Comparison of ENCODE assay signal across 10 mouse cellular contexts in genomic region chr15:96593457-96593856, GRCm38 (mm10). TPM values are rescaled to one million over a fixed set of nuclear protein-coding genes. Genes with fewer than 3 reads are reported as not detected.
DNase-seq lines count a peak whose midpoint lies in the region; ATAC-seq lines count a peak whose summit lies in the region.
"Had no signal": no experiment of that assay in that cellular context is flagged by ENCODE, and none has a peak within 500 bp of the region (broad histone marks: within the 10 kb centered on the region; RNA-seq: fewer than 3 reads in every experiment).

No protein-coding gene starts in this region.

- peaks cover 19% of the 10 kb centered on the region for H3K4me1 ChIP-seq in embryonic facial prominence, embryonic 12.5 days
- peaks cover 16% of the 10 kb centered on the region for H3K4me1 ChIP-seq in embryonic facial prominence, embryonic 10.5 days
- peaks cover 12% of the 10 kb centered on the region for H3K4me1 ChIP-seq in lung, embryonic 16.5 days (replicated peaks; ENCODE audit: control insufficient read depth, insufficient read depth, low read length)
- peaks cover 20% of the 10 kb centered on the region for H3K4me1 ChIP-seq in limb, embryonic 15.5 days

- peak overlapping the region; percentile 77 for H3K27ac ChIP-seq in embryonic facial prominence, embryonic 12.5 days
- no peak overlapping the region for H3K27ac ChIP-seq in embryonic facial prominence, embryonic 10.5 days (replicated peaks)
- peak overlapping the region; percentile 64 for H3K27ac ChIP-seq in lung, embryonic 16.5 days (ENCODE audit: low read length)
- peak overlapping the region; percentile 40; the same call in 1 of the 2 replicates for H3K27ac ChIP-seq in limb, embryonic 15.5 days

- no peak overlapping the region for H3K9ac ChIP-seq in embryonic facial prominence, embryonic 12.5 days
- 0 out of 2 replicates have a peak overlapping the region, but pooled peaks have one; percentile 14 for H3K9ac ChIP-seq in lung, embryonic 16.5 days (ENCODE audit: low read length)
- H3K9ac ChIP-seq in limb, embryonic 15.5 days = no peak overlapping the region

- H3K9me3 ChIP-seq in embryonic facial prominence, embryonic 12.5 days = no peaks in the 10 kb centered on the region
- no peaks in the 10 kb centered on the region for H3K9me3 ChIP-seq in embryonic facial prominence, embryonic 10.5 days
- no peaks in the 10 kb centered on the region for H3K9me3 ChIP-seq in lung, embryonic 16.5 days (ENCODE audit: control insufficient read depth, low read length)
- no peaks in the 10 kb centered on the region for H3K9me3 ChIP-seq in limb, embryonic 15.5 days

- no peak for ATAC-seq in embryonic facial prominence, embryonic 12.5 days (ENCODE audit: insufficient number of reproducible peaks, insufficient read depth, low FRiP score, low TSS enrichment)
- peak; percentile 34; the same call in 1 of the 2 replicates for ATAC-seq in lung, embryonic 16.5 days (ENCODE audit: low read depth)
- peak; percentile 16; the same call in 1 of the 2 replicates for ATAC-seq in common myeloid progenitor, adult 5-6 weeks (replicated peaks; ENCODE audit: low read depth, poor library complexity, severe bottlenecking)
- no peak for ATAC-seq in limb, embryonic 15.5 days (ENCODE audit: insufficient number of reproducible peaks, low FRiP score, low TSS enrichment, low read depth)

- 58% methylated on average over 6 of the region's 6 CpGs for WGBS in embryonic facial prominence, embryonic 12.5 days
- 74% methylated on average over 6 of the region's 6 CpGs for WGBS in embryonic facial prominence, embryonic 10.5 days
- 55% methylated on average over 6 of the region's 6 CpGs for WGBS in lung, embryonic 16.5 days
- WGBS in limb, embryonic 15.5 days = 35% methylated on average over 6 of the region's 6 CpGs

- no peaks in the 10 kb centered on the region for H3K27me3 ChIP-seq in embryonic facial prominence, embryonic 12.5 days
- H3K27me3 ChIP-seq in embryonic facial prominence, embryonic 10.5 days (replicated peaks; ENCODE audit: low read depth, poor library complexity, severe bottlenecking) = no peaks in the 10 kb centered on the region
- no peaks in the 10 kb centered on the region for H3K27me3 ChIP-seq in lung, embryonic 16.5 days (ENCODE audit: control insufficient read depth, insufficient read depth, low read depth, low read length)
- H3K27me3 ChIP-seq in limb, embryonic 15.5 days = no peaks in the 10 kb centered on the region

- no peak overlapping the region for H3K4me2 ChIP-seq in embryonic facial prominence, embryonic 12.5 days (replicated peaks)
- H3K4me2 ChIP-seq in lung, embryonic 16.5 days (ENCODE audit: low read depth, low read length) = no peak overlapping the region
- no peak overlapping the region for H3K4me2 ChIP-seq in limb, embryonic 15.5 days

- H3K36me3 ChIP-seq in embryonic facial prominence, embryonic 12.5 days = peaks cover 37% of the 10 kb centered on the region
- peaks cover 97% of the 10 kb centered on the region for H3K36me3 ChIP-seq in embryonic facial prominence, embryonic 10.5 days (replicated peaks)
- H3K36me3 ChIP-seq in lung, embryonic 16.5 days (ENCODE audit: control insufficient read depth, insufficient read depth, low read length) = no peaks in the 10 kb centered on the region; the same call in 1 of the 2 replicates
- peaks cover 20% of the 10 kb centered on the region for H3K36me3 ChIP-seq in limb, embryonic 15.5 days

- DNase-seq in embryonic facial prominence, embryonic 10.5 days (ENCODE audit: low spot score) = no peak
- DNase-seq in lung, postnatal 4 days = no peak
- no peak for DNase-seq in embryo, embryonic 9.5 days (ENCODE audit: extremely low spot score)
- no peak for DNase-seq in cerebellum, adult 8-10 months
- DNase-seq: cerebellum, postnatal 36 days; layer of hippocampus, adult 9-11 months had no signal

- no peak overlapping the region for H3K4me3 ChIP-seq in embryonic facial prominence, embryonic 12.5 days
- no peak overlapping the region for H3K4me3 ChIP-seq in embryonic facial prominence, embryonic 10.5 days
- no peak overlapping the region for H3K4me3 ChIP-seq in lung, embryonic 16.5 days (ENCODE audit: low read length)
- H3K4me3 ChIP-seq in limb, embryonic 15.5 days = no peak overlapping the region

RNA-seq across cellular contexts. Expression of gene Slc38a1, which starts 49.3 kb away (rescaled TPM):
- 89.6 and 93.6 TPM in 2 replicates for polyA plus RNA-seq in embryonic facial prominence, embryonic 12.5 days (2016; fragmentation: Nextera tagmentation; extraction: Ambion mirVana)
- 120 and 124 TPM in 2 replicates for polyA plus RNA-seq in embryonic facial prominence, embryonic 10.5 days (2016; fragmentation: Nextera tagmentation; extraction: Ambion mirVana)
- polyA plus RNA-seq in lung, embryonic 16.5 days (2015; fragmentation: Nextera tagmentation; extraction: Ambion mirVana) = 47.5 and 48.8 TPM in 2 replicates
- total RNA-seq in common myeloid progenitor, adult 5-6 weeks (2017) = 74.6 and 85.3 TPM in 2 replicates
- 48.0 and 54.0 TPM in 2 replicates for polyA plus RNA-seq in limb, embryonic 15.5 days (2015; fragmentation: Nextera tagmentation; extraction: Ambion mirVana)

Comparison
In these comparisons a context has a peak if more than half of its experiments do, and no peak if none do; other contexts are left out.
1. ATAC-seq: peak in lung, embryonic 16.5 days (single experiment) and common myeloid progenitor, adult 5-6 weeks (single experiment); none in embryonic facial prominence, embryonic 12.5 days (single experiment) and limb, embryonic 15.5 days (single experiment).